Mouse (Mus musculus) inflammation-experienced regulatory T-cells, adult 6 months (primary cell): ENCODE measurements around the gene Fmnl1. TPM values are rescaled to one million over a fixed set of nuclear protein-coding genes. Genes with fewer than 3 reads are reported as not detected.
"Not testable (repeated sequence)": the region's sequence is repeated elsewhere in the genome, so short reads cannot be mapped to it uniquely, and the experiment has no call there.

Source experiments
- ATAC-seq: one replicate; pipeline ENCODE4 v1.8.0; 2017
- polyA plus RNA-seq, 3 experiments: library from polyadenylated mRNA; unstranded; fragments of 100-300 nt; shearing (Covaris generic); gene quantifications; one replicate each; pipeline ENCODE4 v1.2.1; 2017

The Fmnl1 gene
- polyA plus RNA-seq, 3 experiments from 2014 or later = 52.9 to 64.4 (median 60.6) TPM

- ATAC-seq = no peak
These were observed 14.0 kb downstream of the Fmnl1 start for GRCm38 (mm10) chr11:103184891-103185290.

- no peak for ATAC-seq
These were observed 21.5 kb downstream of the Fmnl1 start for GRCm38 (mm10) chr11:103192230-103192955.

- no peak for ATAC-seq
These were observed 22.3 kb downstream of the Fmnl1 start for GRCm38 (mm10) chr11:103192956-103193824.

- no peak for ATAC-seq
These were observed 22.9 kb downstream of the Fmnl1 start for GRCm38 (mm10) chr11:103193825-103194168.

GRCm38 (mm10) chr11:103195236-103195635, 24.3 kb downstream of the Fmnl1 start:
- no peak for ATAC-seq

- ATAC-seq = no peak
These were observed 24.7 kb downstream of the Fmnl1 start for GRCm38 (mm10) chr11:103195656-103196055.

GRCm38 (mm10) chr11:103197340-103197739, 26.4 kb downstream of the Fmnl1 start:
- ATAC-seq = no peak

- no peak for ATAC-seq
These were observed 27.4 kb downstream of the Fmnl1 start for GRCm38 (mm10) chr11:103198339-103198738.

GRCm38 (mm10) chr11:103198911-103199803, 28.2 kb downstream of the Fmnl1 start:
- ATAC-seq = no peak

- ATAC-seq = no peak
These were observed 30.8 kb downstream of the Fmnl1 start for GRCm38 (mm10) chr11:103201664-103202063.

- no peak for ATAC-seq
These were observed 31.5 kb downstream of the Fmnl1 start for GRCm38 (mm10) chr11:103202376-103202775.

GRCm38 (mm10) chr11:103206203-103206602, 35.3 kb downstream of the Fmnl1 start:
- ATAC-seq = no peak

GRCm38 (mm10) chr11:103208458-103208857, 37.6 kb downstream of the Fmnl1 start, which contains the start of gene 1700023F06Rik:
Gene 1700023F06Rik (minus strand): TSS chr11:103208558.
- no peak for ATAC-seq

- ATAC-seq = no peak
These were observed 39.4 kb downstream of the Fmnl1 start for GRCm38 (mm10) chr11:103210291-103210690.

- ATAC-seq = no peak
These were observed 42.8 kb downstream of the Fmnl1 start for GRCm38 (mm10) chr11:103213712-103214111.

- ATAC-seq = no peak
These were observed 44.4 kb downstream of the Fmnl1 start for GRCm38 (mm10) chr11:103215355-103215754.

GRCm38 (mm10) chr11:103217790-103218516, 47.0 kb downstream of the Fmnl1 start, which contains the start of gene Spata32:
Gene Spata32 (minus strand): TSS chr11:103218432.
- peak; percentile 89 for ATAC-seq

GRCm38 (mm10) chr11:103218517-103218901, 47.6 kb downstream of the Fmnl1 start:
- no peak for ATAC-seq

GRCm38 (mm10) chr11:103219259-103219658, 48.4 kb downstream of the Fmnl1 start:
- no peak for ATAC-seq

- no peak for ATAC-seq
These were observed 49.1 kb downstream of the Fmnl1 start for GRCm38 (mm10) chr11:103219995-103220394.

- ATAC-seq = no peak
These were observed 50.5 kb downstream of the Fmnl1 start for GRCm38 (mm10) chr11:103221437-103221836.

- not testable (repeated sequence) for ATAC-seq
These were observed 51.8 kb downstream of the Fmnl1 start for GRCm38 (mm10) chr11:103222718-103223117.
